Mouse (Mus musculus) heart, embryonic 13.5 days (tissue): ENCODE measurements at regions not wholly inside any gene's neighbourhood (a gene's known extent, or its start where the extent isn't known, plus 50 kb on each side); places are given as distances from the start of the nearest gene placed in this dataset.
A peak's percentile ranks its signal among the peaks of the same experiment; 100 is the strongest.
"Not testable (repeated sequence)": the region's sequence is repeated elsewhere in the genome, so short reads cannot be mapped to it uniquely, and the experiment has no call there.

Experiments
- ATAC-seq: fragments of 200-750 bp; cut with Nextera tagmentation; 2 replicates; pipeline ENCODE4 v1.8.0; 2017; ENCODE audit warnings: moderate TSS enrichment; ENCODE audit not compliant: insufficient number of reproducible peaks, low FRiP score, low TSS enrichment; ENCODE audit errors: extremely low read depth
- H3K27ac ChIP-seq: fragments of 300-500 bp; sonication (generic); replicated peaks from 2 replicates; pipeline ENCODE4 v1.5.1; 2015; ENCODE audit warnings: moderate library complexity, mild to moderate bottlenecking, inconsistent platforms
- H3K27me3 ChIP-seq: fragments of 300-500 bp; sonication (generic); replicated peaks from 2 replicates; pipeline ENCODE4 v1.6.1; 2015; ENCODE audit warnings: mild to moderate bottlenecking, inconsistent platforms
- H3K36me3 ChIP-seq: fragments of 300-500 bp; sonication (generic); 2 replicates; pipeline ENCODE4 v1.6.1; 2015; ENCODE audit warnings: mild to moderate bottlenecking, inconsistent platforms
- H3K4me1 ChIP-seq: fragments of 300-500 bp; sonication (generic); 2 replicates; pipeline ENCODE4 v1.6.1; 2015; ENCODE audit warnings: inconsistent platforms
- H3K4me2 ChIP-seq: fragments of 300-500 bp; sonication (generic); 2 replicates; pipeline ENCODE4 v1.6.1; 2015; ENCODE audit warnings: inconsistent platforms, mild to moderate bottlenecking, moderate library complexity
- H3K4me3 ChIP-seq: fragments of 300-500 bp; sonication (generic); 2 replicates; pipeline ENCODE4 v1.5.1; 2015; ENCODE audit warnings: moderate library complexity, mild to moderate bottlenecking, inconsistent platforms
- H3K9ac ChIP-seq: fragments of 300-500 bp; sonication (generic); 2 replicates; pipeline ENCODE4 v1.6.1; 2015; ENCODE audit warnings: inconsistent platforms, mild to moderate bottlenecking, moderate library complexity
- H3K9me3 ChIP-seq: fragments of 300-500 bp; sonication (generic); 2 replicates; pipeline ENCODE4 v1.6.1; 2016; ENCODE audit warnings: inconsistent platforms
- WGBS: fragments of 180-500 bp; shearing (Covaris S2); methylation state at CpG from one replicate; pipeline ENCODE4 v1.1.7; 2015; ENCODE audit warnings: mixed read lengths; 5-methylcytosine and 5-hydroxymethylcytosine counted together

GRCm38 (mm10) chr3:81809604-81810003, 122.8 kb upstream of the Ctso start:
- H3K4me3 ChIP-seq, result no peak overlapping the region
- 65% methylated on average over 2 of the region's 2 CpGs for WGBS
- no peak overlapping the region for H3K4me2 ChIP-seq
- no peaks in the 10 kb centered on the region for H3K9me3 ChIP-seq
- H3K4me1 ChIP-seq, result no peaks in the 10 kb centered on the region
- no peaks in the 10 kb centered on the region for H3K36me3 ChIP-seq
- no peak for ATAC-seq
- H3K27me3 ChIP-seq, result no peaks in the 10 kb centered on the region
- no peak overlapping the region for H3K27ac ChIP-seq
- no peak overlapping the region for H3K9ac ChIP-seq

- H3K27me3 ChIP-seq, result no peaks in the 10 kb centered on the region
- no peak overlapping the region for H3K27ac ChIP-seq
- no peak overlapping the region for H3K4me2 ChIP-seq
- H3K36me3 ChIP-seq, result no peaks in the 10 kb centered on the region
- 46% methylated on average over 2 of the region's 2 CpGs for WGBS
- no peak overlapping the region for H3K4me3 ChIP-seq
- ATAC-seq, result no peak
- H3K9ac ChIP-seq, result no peak overlapping the region
- H3K4me1 ChIP-seq, result no peaks in the 10 kb centered on the region
- H3K9me3 ChIP-seq, result no peaks in the 10 kb centered on the region
Observed at GRCm38 (mm10) chr3:81820304-81820703, 112.1 kb upstream of the Ctso start.

GRCm38 (mm10) chr3:81829525-81829924, 102.9 kb upstream of the Ctso start:
- H3K9me3 ChIP-seq, result no peaks in the 10 kb centered on the region
- WGBS, result 72% methylated on average over 2 of the region's 2 CpGs
- no peaks in the 10 kb centered on the region for H3K36me3 ChIP-seq
- no peak overlapping the region for H3K4me2 ChIP-seq
- H3K27ac ChIP-seq, result no peak overlapping the region
- H3K27me3 ChIP-seq, result no peaks in the 10 kb centered on the region
- H3K4me3 ChIP-seq, result no peak overlapping the region
- H3K4me1 ChIP-seq, result no peaks in the 10 kb centered on the region
- no peak for ATAC-seq
- H3K9ac ChIP-seq, result no peak overlapping the region

GRCm38 (mm10) chr3:81829966-81830599, 102.3 kb upstream of the Ctso start:
- no peaks in the 10 kb centered on the region for H3K4me1 ChIP-seq
- H3K36me3 ChIP-seq, result no peaks in the 10 kb centered on the region
- H3K27me3 ChIP-seq, result no peaks in the 10 kb centered on the region
- H3K9me3 ChIP-seq, result no peaks in the 10 kb centered on the region
- no peak overlapping the region for H3K4me2 ChIP-seq
- no peak overlapping the region for H3K27ac ChIP-seq
- H3K4me3 ChIP-seq, result no peak overlapping the region
- ATAC-seq, result no peak
- no peak overlapping the region for H3K9ac ChIP-seq

- H3K36me3 ChIP-seq, result no peaks in the 10 kb centered on the region
- 3% methylated on average over 11 of the region's 11 CpGs for WGBS
- H3K27me3 ChIP-seq, result no peaks in the 10 kb centered on the region
- peak overlapping the region; percentile 40 for H3K4me3 ChIP-seq
- H3K27ac ChIP-seq, result no peak overlapping the region
- H3K4me1 ChIP-seq, result peaks cover 9% of the 10 kb centered on the region
- peak overlapping the region; percentile 60 for H3K4me2 ChIP-seq
- ATAC-seq, result no peak; the same call in 1 of the 2 replicates
- peak overlapping the region; percentile 58 for H3K9ac ChIP-seq
- no peaks in the 10 kb centered on the region for H3K9me3 ChIP-seq
Observed at GRCm38 (mm10) chr3:81835380-81836157, 96.8 kb upstream of the Ctso start.

- Histone ChIP-seq H3K4me1 (peaks cover 9% of the 10 kb centered on the region), H3K27me3 (no peaks in the 10 kb centered on the region), H3K36me3 (no peaks in the 10 kb centered on the region), H3K9me3 (no peaks in the 10 kb centered on the region), H3K9ac (no peak overlapping the region), H3K27ac (no peak overlapping the region), H3K4me3 (no peak overlapping the region), H3K4me2 (no peak overlapping the region)
- 69% methylated on average over 7 of the region's 7 CpGs for WGBS
- no peak for ATAC-seq
Observed at GRCm38 (mm10) chr3:81836478-81836877, 95.9 kb upstream of the Ctso start.

GRCm38 (mm10) chr3:81838121-81838520, 94.3 kb upstream of the Ctso start:
- ATAC-seq, H3K4me2 ChIP-seq, H3K36me3 ChIP-seq, H3K27ac ChIP-seq, H3K4me1 ChIP-seq, H3K27me3 ChIP-seq, H3K9ac ChIP-seq, H3K9me3 ChIP-seq, H3K4me3 ChIP-seq: not testable (repeated sequence)
- WGBS, result 77% methylated on average over 9 of the region's 9 CpGs

GRCm38 (mm10) chr3:81864487-81864886, 67.9 kb upstream of the Ctso start:
- Histone ChIP-seq H3K9ac (no peak overlapping the region), H3K36me3 (no peaks in the 10 kb centered on the region), H3K4me2 (no peak overlapping the region), H3K9me3 (no peaks in the 10 kb centered on the region), H3K4me3 (no peak overlapping the region), H3K27me3 (no peaks in the 10 kb centered on the region), H3K4me1 (no peaks in the 10 kb centered on the region), H3K27ac (no peak overlapping the region)
- 72% methylated on average over 1 of the region's 1 CpGs for WGBS
- ATAC-seq, result no peak
